Mouse (Mus musculus) myocyte (in vitro differentiated cells): ENCODE measurements around the gene Snx10.

Experiments used
- E2F4 ChIP-seq: IDR thresholded peaks from one replicate; pipeline ENCODE4 v1.6.1; 2011; ENCODE audit warnings: mild to moderate bottlenecking, control low read depth, moderate library complexity; ENCODE audit not compliant: insufficient read depth
- MAX ChIP-seq: IDR thresholded peaks from one replicate; pipeline ENCODE4 v1.6.1; 2011; ENCODE audit warnings: low read depth, mild to moderate bottlenecking, control low read depth
- MYOD1 ChIP-seq, 3 experiments: IDR thresholded peaks; one replicate each; pipeline ENCODE4 v1.6.1; 2011; ENCODE audit warnings: control low read depth in 2 of 3, low read depth in 2 of 3, mild to moderate bottlenecking in 2 of 3, moderate library complexity in 1 of 3; ENCODE audit not compliant: insufficient read length in 2 of 3, control insufficient read depth in 1 of 3
- POLR2A ChIP-seq: IDR thresholded peaks from one replicate; pipeline ENCODE4 v1.6.1; 2011; ENCODE audit warnings: low read depth, mild to moderate bottlenecking, control low read depth, moderate library complexity; ENCODE audit not compliant: insufficient read length
- TCF12 ChIP-seq: IDR thresholded peaks from one replicate; pipeline ENCODE4 v1.6.1; 2011; ENCODE audit warnings: mild to moderate bottlenecking, control low read depth; ENCODE audit not compliant: poor library complexity, insufficient read depth, severe bottlenecking
- USF1 ChIP-seq: IDR thresholded peaks from one replicate; pipeline ENCODE4 v1.6.1; 2011; ENCODE audit warnings: low read depth, mild to moderate bottlenecking, control low read depth, moderate library complexity

GRCm38 (mm10) chr6:51551267-51551802 lies 27.6 kb downstream of the Snx10 start:
- no peak for TF ChIP-seq TCF12
- TF ChIP-seq USF1 = no peak
- TF ChIP-seq POLR2A = no peak
- no peak for TF ChIP-seq MAX
- TF ChIP-seq E2F4 = no peak
- TF ChIP-seq MYOD1 (IDR thresholded peaks at IDR 0.05; ENCODE audit: control insufficient read depth in 1 of 3, insufficient read length in 2 of 3, low read depth in 2 of 3) = no peak
